Comparison of ENCODE assay signal across 7 mouse cellular contexts in the genomic region with DNA sequence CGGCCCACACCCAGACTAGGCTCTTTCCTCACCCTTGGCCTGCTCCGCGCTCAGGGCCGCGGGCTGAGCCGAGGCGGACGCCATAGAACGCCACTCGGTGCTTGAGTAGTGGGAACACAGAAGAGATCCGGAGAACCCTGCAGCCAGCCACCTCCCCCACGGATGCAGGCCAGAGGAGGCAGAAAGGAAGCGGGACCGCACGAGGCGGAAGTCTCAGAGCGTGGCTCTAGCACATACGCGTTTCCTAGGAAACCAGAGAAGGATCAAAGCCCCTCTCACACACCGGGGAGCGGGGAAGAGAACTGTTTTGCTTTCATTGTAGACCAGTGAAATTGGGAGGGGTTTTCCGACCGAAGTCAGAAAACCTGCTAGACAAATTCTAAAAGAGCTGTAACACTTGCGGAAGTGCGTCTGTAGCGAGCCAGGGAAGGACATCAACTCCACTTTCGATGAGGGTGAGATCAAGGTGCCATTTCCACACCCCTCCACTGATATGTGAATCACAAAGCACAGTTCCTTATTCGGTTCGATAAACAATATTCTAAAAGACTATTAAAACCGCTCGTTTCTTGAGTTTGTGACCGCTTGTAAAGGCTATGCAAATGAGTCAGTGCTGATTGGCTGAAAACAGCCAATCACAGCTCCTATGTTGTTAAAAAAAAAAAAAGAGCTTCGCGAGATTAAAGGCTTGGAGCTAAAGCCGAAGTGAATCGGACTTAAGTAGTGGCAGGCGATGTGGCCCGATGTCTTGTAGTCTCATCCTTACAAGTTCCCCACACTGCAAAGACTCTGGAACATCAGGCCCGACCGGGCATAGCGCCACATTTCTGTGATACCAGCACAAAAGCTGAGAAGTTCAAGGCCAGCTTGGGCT. TPM values are rescaled to one million over a fixed set of nuclear protein-coding genes. Genes with fewer than 3 reads are reported as not detected.
DNase-seq lines count a peak whose midpoint lies in the region; ATAC-seq lines count a peak whose summit lies in the region.

Gene Grcc10 (minus strand): TSS at position 487 of the 874 bp plus-strand sequence.

- H3K9me3 ChIP-seq in intestine, embryonic 16.5 days (ENCODE audit: control insufficient read depth, low read length), result no peaks in the 10 kb centered on the region
- H3K9me3 ChIP-seq in midbrain, embryonic 11.5 days (ENCODE audit: control insufficient read depth, low read length), result no peaks in the 10 kb centered on the region

- H3K27ac ChIP-seq in intestine, embryonic 16.5 days (ENCODE audit: low read length), result peak within 1 kb of the TSS; percentile 99
- peak within 1 kb of the TSS; percentile 99 for H3K27ac ChIP-seq in midbrain, embryonic 11.5 days (ENCODE audit: low read depth, low read length)

- WGBS in intestine, embryonic 16.5 days, result under 1% methylated on average over 41 of the region's 41 CpGs
- under 1% methylated on average over 41 of the region's 41 CpGs for WGBS in midbrain, embryonic 11.5 days

- ATAC-seq in intestine, embryonic 16.5 days, result peak; percentile 72
- ATAC-seq in midbrain, embryonic 11.5 days (ENCODE audit: low FRiP score), result peak; percentile 86

- peaks cover 29% of the 10 kb centered on the region for H3K4me1 ChIP-seq in intestine, embryonic 16.5 days (ENCODE audit: control insufficient read depth, insufficient read depth, low read length)
- peaks cover 26% of the 10 kb centered on the region for H3K4me1 ChIP-seq in midbrain, embryonic 11.5 days (ENCODE audit: control insufficient read depth, insufficient read depth, low read length)

- H3K36me3 ChIP-seq in intestine, embryonic 16.5 days (ENCODE audit: control insufficient read depth, insufficient read depth, low read length), result peaks cover 8% of the 10 kb centered on the region; the same call in 1 of the 2 replicates
- peaks cover 8% of the 10 kb centered on the region; the same call in 1 of the 2 replicates for H3K36me3 ChIP-seq in midbrain, embryonic 11.5 days (ENCODE audit: control insufficient read depth, insufficient read depth, low read length)

- peak; percentile 89 for DNase-seq in adrenal gland, postnatal 10 days
- DNase-seq in embryo, embryonic 9.5 days (ENCODE audit: extremely low spot score), result peak; percentile 95
- peak; percentile 72 to 86 for DNase-seq in gastrocnemius, postnatal 4 days (ENCODE audit: low spot score in 2 of 2)
- DNase-seq in left cerebral cortex, postnatal 36 days (ENCODE audit: low spot score in 2 of 2), result peak; percentile 88 to 90
- peak; percentile 98 for DNase-seq in midbrain, embryonic 11.5 days (ENCODE audit: low spot score, missing footprints)
- DNase-seq in skeletal muscle tissue, adult 2 months (ENCODE audit: low read depth, low spot score), result peak; percentile 90

- peak within 1 kb of the TSS; percentile 69 for H3K9ac ChIP-seq in intestine, embryonic 16.5 days (ENCODE audit: low read depth, low read length)
- H3K9ac ChIP-seq in midbrain, embryonic 11.5 days (ENCODE audit: low read length), result peak within 1 kb of the TSS; percentile 96

- H3K4me2 ChIP-seq in intestine, embryonic 16.5 days (ENCODE audit: low read depth, low read length), result peak within 1 kb of the TSS; percentile 68
- peak within 1 kb of the TSS; percentile 82 for H3K4me2 ChIP-seq in midbrain, embryonic 11.5 days

- intact Hi-C loops in left cerebral cortex, postnatal 36 days (cut with DNase I), result loop anchor here (1.0 to 2.0 kb wide), 3 partner anchors 16 to 78 kb away; partner anchors contain the start of genes Atn1, Emg1, Gm45234 and Lpcat3

- no peaks in the 10 kb centered on the region for H3K27me3 ChIP-seq in intestine, embryonic 16.5 days (replicated peaks; ENCODE audit: control insufficient read depth, insufficient read depth, low read length)
- H3K27me3 ChIP-seq in midbrain, embryonic 11.5 days (ENCODE audit: control insufficient read depth, insufficient read depth, low read length), result no peaks in the 10 kb centered on the region

- H3K4me3 ChIP-seq in intestine, embryonic 16.5 days (ENCODE audit: low read length), result peak within 1 kb of the TSS; percentile 55
- H3K4me3 ChIP-seq in midbrain, embryonic 11.5 days (ENCODE audit: low read depth, low read length), result peak within 1 kb of the TSS; percentile 56

RNA-seq across cellular contexts. Expression of gene Grcc10, which starts in this region (rescaled TPM):
- 100 to 1,000 TPM; 321 to 324 TPM for total RNA-seq in adrenal gland, postnatal 10 days (2021)
- total RNA-seq in gastrocnemius, postnatal 4 days (2021), result 100 to 1,000 TPM; 177 to 209 TPM
- 309 and 334 TPM in 2 replicates for polyA plus RNA-seq in intestine, embryonic 16.5 days (2015; fragmentation: Nextera tagmentation; extraction: Ambion mirVana)
- total RNA-seq in left cerebral cortex, postnatal 36 days (2021), result 100 to 1,000 TPM; 285 to 313 TPM
- 532 and 550 TPM in 2 replicates for polyA plus RNA-seq in midbrain, embryonic 11.5 days (2014; fragmentation: Nextera tagmentation; extraction: Ambion mirVana)

Comparison
In these comparisons a context has a peak if more than half of its experiments do, and no peak if none do; other contexts are left out.
1. Peak in every context shown above with its lines: DNase-seq, ATAC-seq, H3K4me3 ChIP-seq and H3K27ac ChIP-seq.